Mouse (Mus musculus) splenic B cell, adult 2 months (primary cell): Measurements from ENCODE around the gene Zbbx.

Experiments
- DNase-seq: peaks from one replicate; pipeline ENCODE4 v3.0.0-alpha.2; 2011; ENCODE audit warnings: low read depth, low spot score
- H3K27me3 ChIP-seq: 2 replicates; pipeline ENCODE4 v1.6.1; 2012; ENCODE audit warnings: mild to moderate bottlenecking, low read length, moderate library complexity, mixed read lengths; ENCODE audit not compliant: control insufficient read depth, poor library complexity, insufficient read depth, severe bottlenecking
- H3K36me3 ChIP-seq: 2 replicates; pipeline ENCODE4 v1.6.1; 2012; ENCODE audit warnings: mild to moderate bottlenecking, low read length, moderate library complexity, mixed read lengths; ENCODE audit not compliant: control insufficient read depth, poor library complexity, insufficient read depth, severe bottlenecking

Gene Zbbx

GRCm38 (mm10) chr3:75164838-75165496 is at the start of gene Zbbx:
TSS of gene Zbbx (minus strand) at chr3:75165034.
- Histone ChIP-seq H3K27me3 (no peaks in the 10 kb centered on the region), H3K36me3 (no peaks in the 10 kb centered on the region)
- DNase-seq = peak; percentile 58

- DNase-seq = peak; percentile 60
- no peaks in the 10 kb centered on the region for H3K27me3 ChIP-seq
- no peaks in the 10 kb centered on the region for H3K36me3 ChIP-seq
Observed at GRCm38 (mm10) chr3:75202808-75203503, 38.1 kb upstream of the Zbbx start.

- H3K27me3 ChIP-seq = no peaks in the 10 kb centered on the region; the same call in 1 of the 2 replicates
- DNase-seq = no peak
- no peaks in the 10 kb centered on the region for H3K36me3 ChIP-seq
Observed at GRCm38 (mm10) chr3:75182606-75183005, 17.8 kb upstream of the Zbbx start.

GRCm38 (mm10) chr3:75141876-75142275 is 23.0 kb downstream of the Zbbx start:
- Histone ChIP-seq H3K27me3 (no peaks in the 10 kb centered on the region), H3K36me3 (no peaks in the 10 kb centered on the region)
- DNase-seq = no peak

- Histone ChIP-seq H3K27me3 (no peaks in the 10 kb centered on the region), H3K36me3 (no peaks in the 10 kb centered on the region)
- no peak for DNase-seq
Observed at GRCm38 (mm10) chr3:75104867-75105266, 60.0 kb downstream of the Zbbx start.

GRCm38 (mm10) chr3:75085762-75086161 is 79.1 kb downstream of the Zbbx start:
- H3K27me3 ChIP-seq = no peaks in the 10 kb centered on the region
- no peaks in the 10 kb centered on the region for H3K36me3 ChIP-seq
- DNase-seq = no peak

- H3K36me3 ChIP-seq = no peaks in the 10 kb centered on the region
- DNase-seq = no peak
Observed at GRCm38 (mm10) chr3:75078906-75079305, 85.9 kb downstream of the Zbbx start.

GRCm38 (mm10) chr3:75009701-75010100 is 155.1 kb downstream of the Zbbx start:
- H3K36me3 ChIP-seq = no peaks in the 10 kb centered on the region
- no peaks in the 10 kb centered on the region for H3K27me3 ChIP-seq
- no peak for DNase-seq

More at GRCm38 (mm10) chr3:75078906-75079305, 85.9 kb downstream of the Zbbx start:
- H3K27me3 ChIP-seq = no peaks in the 10 kb centered on the region
